Mouse (Mus musculus) cerebellum, adult 2 months (tissue): ENCODE data around the gene Tinagl1.
A peak's percentile ranks its signal among the peaks of the same experiment; 100 is the strongest.

ENCODE experiments used
- CTCF ChIP-seq: fragments of 200-500 bp; IDR thresholded peaks from 2 replicates; pipeline ENCODE4 v1.5.1; 2011; ENCODE audit warnings: low read depth, mild to moderate bottlenecking, control low read depth, low read length, moderate library complexity, borderline replicate concordance; ENCODE audit not compliant: insufficient read depth
- POLR2A ChIP-seq: fragments of 200-500 bp; IDR thresholded peaks from 2 replicates; pipeline ENCODE4 v1.6.1; 2011; ENCODE audit warnings: low read length, control low read depth, borderline replicate concordance; ENCODE audit not compliant: insufficient read depth

- TF ChIP-seq POLR2A = no peak
- TF ChIP-seq CTCF = peak; percentile 99
Observed at GRCm38 (mm10) chr4:130188806-130189297, 13.9 kb upstream of the Tinagl1 start.
